Mouse (Mus musculus): Measurements from ENCODE around the gene Elmo1. TPM values are rescaled to one million over a fixed set of nuclear protein-coding genes. Genes with fewer than 3 reads are reported as not detected.
A peak's percentile ranks its signal among the peaks of the same experiment; 100 is the strongest.

The Elmo1 gene
- total and polyA plus RNA-seq, 3 experiments = 5.2 to 7.6 TPM; not detected in 1

DNA sequence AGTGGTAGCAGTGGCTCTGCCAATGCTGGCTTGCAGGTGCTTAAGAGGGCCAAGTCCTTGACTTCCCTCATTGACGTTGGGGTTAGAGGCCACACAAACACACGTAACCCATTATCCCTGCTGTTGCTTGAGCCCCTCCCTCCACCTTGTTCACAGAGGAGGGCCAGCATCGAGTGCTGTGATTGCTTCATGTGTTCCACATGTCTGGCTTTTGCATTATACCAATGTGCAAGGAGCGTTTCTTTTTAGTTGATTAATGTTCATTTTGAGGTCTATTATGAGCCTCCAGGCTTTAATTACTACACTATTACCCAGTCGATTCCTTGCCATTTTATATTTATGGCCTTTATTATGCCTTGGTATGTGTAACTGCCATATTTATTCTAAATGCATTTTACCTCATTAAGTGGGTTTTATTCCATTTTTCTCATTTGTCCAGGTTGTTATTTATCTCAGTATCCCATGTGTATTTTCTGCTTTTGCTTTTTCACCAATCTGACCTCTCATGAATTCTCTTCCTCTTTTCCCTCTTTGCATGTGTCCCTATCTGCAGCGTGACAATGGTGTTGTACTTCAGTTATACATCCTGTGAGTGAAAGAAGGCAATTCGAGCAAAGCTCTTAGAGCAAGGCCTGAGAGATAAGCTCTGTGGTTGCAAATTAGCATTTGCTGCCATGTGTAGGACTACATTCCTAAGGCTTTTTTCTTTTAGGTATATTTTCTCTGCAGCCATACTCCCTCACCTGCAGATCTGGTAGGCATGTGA, 275.6 kb downstream of the Elmo1 start (continued):
- TF ChIP-seq ZMIZ1 (IDR thresholded peaks at IDR 0.05; ENCODE audit: low read depth, low read length) (no peak), GABPA (IDR thresholded peaks at IDR 0.05; ENCODE audit: low read depth, low read length) (no peak), CHD2 (IDR thresholded peaks at IDR 0.05; ENCODE audit: low read length) (no peak), MYB (IDR thresholded peaks at IDR 0.05; ENCODE audit: low read depth, low read length) (no peak), UBTF (IDR thresholded peaks at IDR 0.05; ENCODE audit: borderline replicate concordance, insufficient read depth, low read depth, low read length) (no peak), KAT2A (conservative IDR thresholded peaks at IDR 0.05; ENCODE audit: low read depth, low read length) (no peak), ETS1 (IDR thresholded peaks at IDR 0.05; ENCODE audit: low read depth, low read length) (0 out of 2 replicates have a peak, but pooled peaks have one; percentile 31), MXI1 (IDR thresholded peaks at IDR 0.05; ENCODE audit: low read depth, low read length) (peak; percentile 51; the same call in 1 of the 2 replicates), CHD1 (IDR thresholded peaks at IDR 0.05; ENCODE audit: low read depth, low read length) (no peak), GATA1 (IDR thresholded peaks at IDR 0.05; ENCODE audit: low read depth, low read length) (peak; percentile 76)

DNA sequence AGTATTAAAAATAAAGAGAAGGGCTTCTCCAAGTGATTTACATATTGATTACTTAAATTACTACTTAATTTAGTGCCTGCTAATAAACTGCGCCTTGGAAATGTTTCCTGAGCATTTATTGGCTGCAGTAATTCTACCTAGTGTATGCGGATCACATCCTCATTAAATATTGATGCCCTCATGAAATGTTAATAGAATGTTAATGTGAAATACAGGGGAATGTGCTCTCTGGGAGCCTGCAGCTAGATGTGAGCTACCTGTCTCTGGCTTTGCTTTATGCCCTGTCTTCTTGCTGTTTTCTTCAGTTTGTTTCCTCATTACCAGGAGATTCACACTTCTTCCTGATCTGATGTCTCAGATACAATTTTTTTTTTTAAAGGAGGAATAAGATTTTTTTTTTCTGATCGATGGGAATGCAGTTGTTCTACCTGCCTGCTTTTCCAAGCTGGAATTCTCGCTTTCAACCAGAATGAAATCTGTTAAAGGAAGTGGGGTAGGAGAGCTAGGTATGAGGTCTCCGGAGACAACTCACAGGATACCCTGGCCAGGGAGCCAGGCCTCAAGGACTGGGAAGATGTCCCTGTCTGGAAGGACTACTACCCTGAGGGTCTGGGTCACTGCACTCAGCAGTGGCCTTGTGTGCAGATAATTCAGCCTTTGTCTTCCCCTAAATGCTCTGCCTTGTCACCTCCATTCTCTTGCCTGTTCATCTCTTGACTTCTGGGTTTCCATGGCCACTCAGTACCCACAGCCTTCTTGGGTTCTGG, 279.8 kb downstream of the Elmo1 start:
- H3K79me2 ChIP-seq (ENCODE audit: control insufficient read depth, insufficient read depth, low read length, poor library complexity) = no peaks in the 10 kb centered on the region
- TF ChIP-seq USF1 (IDR thresholded peaks at IDR 0.05; ENCODE audit: low read depth, low read length) (no peak), CTCF (IDR thresholded peaks at IDR 0.05 in 2 of 3, conservative IDR thresholded peaks at IDR 0.05 in 1 of 3; ENCODE audit: control insufficient read depth in 1 of 3, insufficient read depth in 1 of 3, low read depth in 2 of 3, low read length in 3 of 3, poor library complexity in 1 of 3, severe bottlenecking in 1 of 3) (no peak), JUND (IDR thresholded peaks at IDR 0.05; ENCODE audit: low read depth, low read length) (no peak), MAZ (IDR thresholded peaks at IDR 0.05; ENCODE audit: low read depth, low read length) (no peak), MYB (IDR thresholded peaks at IDR 0.05; ENCODE audit: low read depth, low read length) (no peak), ELF1 (IDR thresholded peaks at IDR 0.05; ENCODE audit: low read depth, low read length) (no peak), MAX (IDR thresholded peaks at IDR 0.05; ENCODE audit: low read length) (no peak), BHLHE40 (IDR thresholded peaks at IDR 0.05; ENCODE audit: borderline replicate concordance, low read depth, low read length) (no peak), TBP (IDR thresholded peaks at IDR 0.05; ENCODE audit: low read depth, low read length) (no peak), ZMIZ1 (IDR thresholded peaks at IDR 0.05; ENCODE audit: low read depth, low read length) (no peak), ETS1 (IDR thresholded peaks at IDR 0.05; ENCODE audit: low read depth, low read length) (no peak), UBTF (IDR thresholded peaks at IDR 0.05; ENCODE audit: borderline replicate concordance, insufficient read depth, low read depth, low read length) (no peak), POLR2AphosphoS5 (IDR thresholded peaks at IDR 0.05; ENCODE audit: borderline replicate concordance, low read depth, low read length) (no peak), GABPA (IDR thresholded peaks at IDR 0.05; ENCODE audit: low read depth, low read length) (no peak), RCOR1 (IDR thresholded peaks at IDR 0.05; ENCODE audit: low read depth, low read length) (no peak), ZKSCAN1 (IDR thresholded peaks at IDR 0.05; ENCODE audit: low read depth, low read length) (no peak)
- H3K27ac ChIP-seq (ENCODE audit: control insufficient read depth, low read depth, low read length) = no peak overlapping the region
- no peaks in the 10 kb centered on the region for H3K27me3 ChIP-seq (ENCODE audit: control insufficient read depth in 1 of 2, insufficient read depth in 2 of 2, low read length in 2 of 2)
- H3K4me1 ChIP-seq (ENCODE audit: control insufficient read depth in 1 of 2, insufficient read depth in 2 of 2, low read length in 2 of 2) = peaks cover 0 to 7% of the 10 kb centered on the region in 2 experiments; a peak in 2 of 4 replicates
- no peaks in the 10 kb centered on the region; a peak in 1 of 4 replicates for H3K36me3 ChIP-seq (ENCODE audit: control insufficient read depth in 1 of 2, insufficient read depth in 2 of 2, low read length in 2 of 2)
- no peaks in the 10 kb centered on the region for H3K9me3 ChIP-seq (replicated peaks; ENCODE audit: insufficient read depth, low read length)
- DNase-seq (ENCODE audit: low read depth, low spot score) = no peak
- no peak overlapping the region for H3K9ac ChIP-seq (ENCODE audit: control insufficient read depth, low read depth, low read length, poor library complexity, severe bottlenecking)
- H3K4me3 ChIP-seq (ENCODE audit: control insufficient read depth in 1 of 2, insufficient read depth in 1 of 2, low read depth in 2 of 2, low read length in 2 of 2) = no peak overlapping the region
